Mouse (Mus musculus): ENCODE measurements around the gene Tenm3. TPM values are rescaled to one million over a fixed set of nuclear protein-coding genes. Genes with fewer than 3 reads are reported as not detected.

Tenm3 gene
- polyA plus RNA-seq, 1 experiment from 2014 or later = 4.7 TPM

DNA sequence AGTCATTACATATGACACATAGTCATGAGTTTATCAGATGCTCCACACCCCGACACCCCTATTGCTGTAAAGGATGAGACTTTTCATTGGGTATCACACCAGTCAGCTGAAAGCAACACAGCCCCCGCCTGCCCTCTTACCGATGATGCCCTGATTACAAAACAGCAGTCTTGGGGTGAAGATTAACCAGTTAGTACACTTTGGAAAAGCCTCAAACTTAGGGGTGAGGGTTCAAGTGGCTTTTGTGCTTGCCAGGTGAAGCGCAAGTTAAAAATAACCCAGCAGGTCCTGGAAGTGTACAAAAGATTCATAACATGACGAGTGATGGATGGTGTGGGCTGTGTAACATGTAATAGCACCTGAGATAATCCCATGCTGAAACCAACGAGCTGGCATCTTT lies 113.0 kb downstream of the Tenm3 start:
- Histone ChIP-seq H3K4me2 (ENCODE audit: low read depth, low read length) (peak overlapping the region; percentile 42), H3K9me3 (ENCODE audit: low read length) (no peaks in the 10 kb centered on the region), H3K4me1 (ENCODE audit: insufficient read depth) (peaks cover 8% of the 10 kb centered on the region; the same call in 1 of the 2 replicates), H3K36me3 (replicated peaks; ENCODE audit: insufficient read depth, low read length) (no peaks in the 10 kb centered on the region), H3K4me3 (ENCODE audit: low read depth, low read length) (no peak overlapping the region), H3K9ac (replicated peaks) (no peak overlapping the region), H3K27ac (ENCODE audit: low read depth) (peak overlapping the region; percentile 77), H3K27me3 (ENCODE audit: insufficient read depth, low read length) (no peaks in the 10 kb centered on the region)
- DNase-seq (peak; percentile 33), ATAC-seq (peak; percentile 79)
- TF ChIP-seq EP300 (IDR thresholded peaks at IDR 0.05; ENCODE audit: low read depth) (peak; percentile 60), CTCF (IDR thresholded peaks at IDR 0.05; ENCODE audit: low read depth) (no peak)
- 49% methylated on average over 6 of the region's 6 CpGs for WGBS (ENCODE audit: insufficient replicate concordance)

- no peak overlapping the region for H3K4me2 ChIP-seq (ENCODE audit: low read depth, low read length)
- ATAC-seq (no peak), DNase-seq (no peak)
- H3K4me3 ChIP-seq (ENCODE audit: low read depth, low read length) = no peak overlapping the region
- WGBS (ENCODE audit: insufficient replicate concordance) = 73% methylated on average over 21 of the region's 21 CpGs
- no peak for TF ChIP-seq EP300 (IDR thresholded peaks at IDR 0.05; ENCODE audit: low read depth)
- TF ChIP-seq CTCF (IDR thresholded peaks at IDR 0.05; ENCODE audit: low read depth) = no peak
- H3K36me3 ChIP-seq (replicated peaks; ENCODE audit: insufficient read depth, low read length) = no peaks in the 10 kb centered on the region
- H3K9ac ChIP-seq (replicated peaks) = no peak overlapping the region
- H3K9me3 ChIP-seq (ENCODE audit: low read length) = no peaks in the 10 kb centered on the region
- no peak overlapping the region for H3K27ac ChIP-seq (ENCODE audit: low read depth)
- no peaks in the 10 kb centered on the region for H3K27me3 ChIP-seq (ENCODE audit: insufficient read depth, low read length)
- peaks cover 8% of the 10 kb centered on the region; the same call in 1 of the 2 replicates for H3K4me1 ChIP-seq (ENCODE audit: insufficient read depth)
Measured at GRCm38 (mm10) chr8:48728833-48729690, 114.7 kb downstream of the Tenm3 start.

DNA sequence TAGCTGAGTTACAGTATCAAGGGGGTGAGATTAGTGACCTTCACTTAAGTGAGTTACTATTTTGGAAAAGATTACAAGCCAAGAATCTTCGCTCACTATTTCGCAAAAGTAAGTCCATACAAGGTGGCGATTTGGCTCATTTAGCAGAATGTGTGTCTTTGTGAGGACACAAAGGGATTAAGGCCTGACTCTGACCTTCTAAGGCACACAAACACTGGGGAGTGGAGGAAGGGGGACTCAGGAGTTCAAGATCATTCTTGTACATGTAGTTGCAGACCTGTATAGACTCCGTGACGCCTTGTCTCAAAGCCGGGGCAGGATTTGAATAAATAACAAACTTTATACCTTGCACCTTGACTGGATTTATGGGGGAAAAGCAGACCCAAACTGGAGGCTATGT lies 115.7 kb downstream of the Tenm3 start:
- TF ChIP-seq EP300 (IDR thresholded peaks at IDR 0.05; ENCODE audit: low read depth) (no peak), CTCF (IDR thresholded peaks at IDR 0.05; ENCODE audit: low read depth) (no peak)
- no peak overlapping the region for H3K4me3 ChIP-seq (ENCODE audit: low read depth, low read length)
- no peak overlapping the region for H3K27ac ChIP-seq (ENCODE audit: low read depth)
- no peak for DNase-seq
- H3K4me1 ChIP-seq (ENCODE audit: insufficient read depth) = peaks cover 8% of the 10 kb centered on the region; the same call in 1 of the 2 replicates
- no peak overlapping the region for H3K4me2 ChIP-seq (ENCODE audit: low read depth, low read length)
- no peak for ATAC-seq
- no peak overlapping the region for H3K9ac ChIP-seq (replicated peaks)
- H3K27me3 ChIP-seq (ENCODE audit: insufficient read depth, low read length) = no peaks in the 10 kb centered on the region
- WGBS (ENCODE audit: insufficient replicate concordance) = 89% methylated on average over 6 of the region's 6 CpGs
- no peaks in the 10 kb centered on the region for H3K36me3 ChIP-seq (replicated peaks; ENCODE audit: insufficient read depth, low read length)
- H3K9me3 ChIP-seq (ENCODE audit: low read length) = no peaks in the 10 kb centered on the region

GRCm38 (mm10) chr8:48722744-48723143 lies 121.0 kb downstream of the Tenm3 start:
- H3K9me3 ChIP-seq (ENCODE audit: low read length) = no peaks in the 10 kb centered on the region
- ATAC-seq = no peak
- DNase-seq = no peak
- no peaks in the 10 kb centered on the region for H3K4me1 ChIP-seq (ENCODE audit: insufficient read depth)
- H3K27me3 ChIP-seq (ENCODE audit: insufficient read depth, low read length) = no peaks in the 10 kb centered on the region
- no peak overlapping the region for H3K27ac ChIP-seq (ENCODE audit: low read depth)
- no peak overlapping the region for H3K4me2 ChIP-seq (ENCODE audit: low read depth, low read length)
- TF ChIP-seq EP300 (IDR thresholded peaks at IDR 0.05; ENCODE audit: low read depth) (no peak), CTCF (IDR thresholded peaks at IDR 0.05; ENCODE audit: low read depth) (no peak)
- WGBS (ENCODE audit: insufficient replicate concordance) = 54% methylated on average over 14 of the region's 14 CpGs
- no peaks in the 10 kb centered on the region for H3K36me3 ChIP-seq (replicated peaks; ENCODE audit: insufficient read depth, low read length)
- no peak overlapping the region for H3K9ac ChIP-seq (replicated peaks)
- H3K4me3 ChIP-seq (ENCODE audit: low read depth, low read length) = no peak overlapping the region

- 86% methylated on average over 7 of the region's 7 CpGs for WGBS (ENCODE audit: insufficient replicate concordance)
- no peak for ATAC-seq
- no peak overlapping the region for H3K9ac ChIP-seq (replicated peaks)
- H3K36me3 ChIP-seq (replicated peaks; ENCODE audit: insufficient read depth, low read length) = no peaks in the 10 kb centered on the region
- H3K4me3 ChIP-seq (ENCODE audit: low read depth, low read length) = no peak overlapping the region
- no peaks in the 10 kb centered on the region for H3K9me3 ChIP-seq (ENCODE audit: low read length)
- DNase-seq = no peak
- H3K4me2 ChIP-seq (ENCODE audit: low read depth, low read length) = no peak overlapping the region
- H3K27ac ChIP-seq (ENCODE audit: low read depth) = no peak overlapping the region
- H3K4me1 ChIP-seq (ENCODE audit: insufficient read depth) = no peaks in the 10 kb centered on the region
- H3K27me3 ChIP-seq (ENCODE audit: insufficient read depth, low read length) = no peaks in the 10 kb centered on the region
- TF ChIP-seq CTCF (IDR thresholded peaks at IDR 0.05; ENCODE audit: low read depth) = no peak
- TF ChIP-seq EP300 (IDR thresholded peaks at IDR 0.05; ENCODE audit: low read depth) = no peak
Measured at GRCm38 (mm10) chr8:48722318-48722717, 121.4 kb downstream of the Tenm3 start.

DNA sequence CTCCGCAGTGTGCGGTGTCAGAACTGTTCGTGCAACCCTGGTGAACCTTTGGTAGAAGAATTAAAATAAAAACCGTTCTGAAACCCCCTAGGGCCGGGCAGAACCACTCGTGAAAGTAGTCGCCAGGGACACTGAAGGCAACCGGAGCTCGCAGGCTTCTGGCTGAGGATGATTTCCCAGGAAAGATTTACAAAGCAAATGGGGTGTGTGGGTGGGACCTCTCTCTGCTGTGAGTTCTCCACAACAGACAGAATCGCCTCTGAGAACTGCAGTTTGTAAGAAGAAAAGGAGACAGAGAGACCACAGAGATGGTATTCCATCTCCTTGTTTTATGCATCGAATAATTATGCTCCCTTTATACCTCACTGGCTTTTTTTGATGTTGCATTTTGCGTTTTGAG lies 122.4 kb downstream of the Tenm3 start:
- 83% methylated on average over 12 of the region's 12 CpGs for WGBS (ENCODE audit: insufficient replicate concordance)
- H3K4me2 ChIP-seq (ENCODE audit: low read depth, low read length) = no peak overlapping the region
- no peak for TF ChIP-seq CTCF (IDR thresholded peaks at IDR 0.05; ENCODE audit: low read depth)
- no peak for TF ChIP-seq EP300 (IDR thresholded peaks at IDR 0.05; ENCODE audit: low read depth)
- no peak overlapping the region for H3K4me3 ChIP-seq (ENCODE audit: low read depth, low read length)
- H3K27me3 ChIP-seq (ENCODE audit: insufficient read depth, low read length) = no peaks in the 10 kb centered on the region
- ATAC-seq = no peak
- H3K9me3 ChIP-seq (ENCODE audit: low read length) = no peaks in the 10 kb centered on the region
- no peak for DNase-seq
- H3K4me1 ChIP-seq (ENCODE audit: insufficient read depth) = no peaks in the 10 kb centered on the region
- no peak overlapping the region for H3K9ac ChIP-seq (replicated peaks)
- no peak overlapping the region for H3K27ac ChIP-seq (ENCODE audit: low read depth)
- H3K36me3 ChIP-seq (replicated peaks; ENCODE audit: insufficient read depth, low read length) = no peaks in the 10 kb centered on the region

Measured in liver, postnatal 0 days (tissue).